Mouse (Mus musculus) kidney, embryonic 14.5 days (tissue): ENCODE measurements around the gene Lin7a. TPM values are rescaled to one million over a fixed set of nuclear protein-coding genes. Genes with fewer than 3 reads are reported as not detected.

Source experiments
- ATAC-seq: fragments of 200-750 bp; cut with Nextera tagmentation; 2 replicates; pipeline ENCODE4 v1.8.0; 2017; ENCODE audit warnings: moderate number of reproducible peaks, mild to moderate bottlenecking, moderate TSS enrichment, moderate library complexity; ENCODE audit not compliant: low FRiP score, low TSS enrichment
- H3K27ac ChIP-seq: fragments of 300-500 bp; sonication (generic); 2 replicates; pipeline ENCODE4 v1.5.1; 2014; ENCODE audit warnings: low read depth, mild to moderate bottlenecking, low read length, moderate library complexity, mixed read lengths
- H3K27me3 ChIP-seq: fragments of 300-500 bp; sonication (generic); 2 replicates; pipeline ENCODE4 v1.6.1; 2014; ENCODE audit warnings: mild to moderate bottlenecking, low read length; ENCODE audit not compliant: control insufficient read depth, insufficient read depth
- H3K36me3 ChIP-seq: fragments of 300-500 bp; sonication (generic); 2 replicates; pipeline ENCODE4 v1.6.1; 2014; ENCODE audit warnings: low read length, mixed read lengths; ENCODE audit not compliant: control insufficient read depth, insufficient read depth
- H3K4me1 ChIP-seq: fragments of 300-500 bp; sonication (generic); 2 replicates; pipeline ENCODE4 v1.6.1; 2014; ENCODE audit warnings: low read length, mixed read lengths; ENCODE audit not compliant: control insufficient read depth, insufficient read depth
- H3K4me2 ChIP-seq: fragments of 300-500 bp; sonication (generic); replicated peaks from 2 replicates; pipeline ENCODE4 v1.6.1; 2014; ENCODE audit warnings: low read depth, mild to moderate bottlenecking, low read length
- H3K4me3 ChIP-seq: fragments of 300-500 bp; sonication (generic); 2 replicates; pipeline ENCODE4 v1.5.1; 2014; ENCODE audit warnings: mild to moderate bottlenecking, low read length
- H3K9ac ChIP-seq: fragments of 300-500 bp; sonication (generic); 2 replicates; pipeline ENCODE4 v1.6.1; 2014; ENCODE audit warnings: low read depth, mild to moderate bottlenecking, low read length, moderate library complexity
- H3K9me3 ChIP-seq: fragments of 300-500 bp; sonication (generic); 2 replicates; pipeline ENCODE4 v1.6.1; 2016; ENCODE audit warnings: low read length; ENCODE audit not compliant: control insufficient read depth
- WGBS: fragments of 180-500 bp; shearing (Covaris S2); extraction: QIAGEN DNeasy Blood & Tissue Kit; methylation state at CpG from one replicate; pipeline ENCODE4 v1.1.7; 2014; 5-methylcytosine and 5-hydroxymethylcytosine counted together
- polyA plus RNA-seq: library from polyadenylated mRNA; unstranded; fragments of >200 nt; fragmentation: Nextera tagmentation; extraction: Ambion mirVana; gene quantifications from 2 replicates; pipeline ENCODE4 v1.2.1, GENCODE M21; 2014

Gene Lin7a
- polyA plus RNA-seq, 1 experiment from 2014 or later: 2.7 TPM

- Histone ChIP-seq H3K9ac (no peak overlapping the region), H3K36me3 (no peaks in the 10 kb centered on the region), H3K4me1 (no peaks in the 10 kb centered on the region), H3K9me3 (no peaks in the 10 kb centered on the region), H3K27ac (no peak overlapping the region), H3K4me2 (no peak overlapping the region), H3K27me3 (no peaks in the 10 kb centered on the region), H3K4me3 (no peak overlapping the region)
- ATAC-seq: no peak
- WGBS: 84% methylated on average over 2 of the region's 2 CpGs
These were observed 44.6 kb downstream of the Lin7a start for GRCm38 (mm10) chr10:107316100-107316499.

- no peak overlapping the region for H3K27ac ChIP-seq
- no peaks in the 10 kb centered on the region for H3K36me3 ChIP-seq
- H3K9me3 ChIP-seq: no peaks in the 10 kb centered on the region
- no peak overlapping the region for H3K4me2 ChIP-seq
- WGBS: 83% methylated on average over 2 of the region's 2 CpGs
- no peak overlapping the region for H3K4me3 ChIP-seq
- no peaks in the 10 kb centered on the region for H3K27me3 ChIP-seq
- H3K4me1 ChIP-seq: no peaks in the 10 kb centered on the region
- no peak overlapping the region for H3K9ac ChIP-seq
- ATAC-seq: no peak
These were observed 48.2 kb downstream of the Lin7a start for GRCm38 (mm10) chr10:107319648-107320047.

- WGBS: 93% methylated on average over 7 of the region's 7 CpGs
- Histone ChIP-seq H3K4me3 (no peak overlapping the region), H3K36me3 (no peaks in the 10 kb centered on the region), H3K9me3 (no peaks in the 10 kb centered on the region), H3K9ac (no peak overlapping the region), H3K27me3 (no peaks in the 10 kb centered on the region), H3K4me1 (no peaks in the 10 kb centered on the region), H3K4me2 (no peak overlapping the region), H3K27ac (no peak overlapping the region)
- ATAC-seq: no peak
These were observed 52.4 kb downstream of the Lin7a start for GRCm38 (mm10) chr10:107323865-107324264.

- Histone ChIP-seq H3K4me3 (no peak overlapping the region), H3K27ac (no peak overlapping the region), H3K4me2 (no peak overlapping the region), H3K36me3 (no peaks in the 10 kb centered on the region), H3K27me3 (no peaks in the 10 kb centered on the region), H3K4me1 (no peaks in the 10 kb centered on the region), H3K9ac (no peak overlapping the region), H3K9me3 (no peaks in the 10 kb centered on the region)
- WGBS: 89% methylated on average over 5 of the region's 5 CpGs
- no peak for ATAC-seq
These were observed 54.1 kb downstream of the Lin7a start for GRCm38 (mm10) chr10:107325558-107325957.

- no peaks in the 10 kb centered on the region for H3K27me3 ChIP-seq
- 97% methylated on average over 3 of the region's 3 CpGs for WGBS
- H3K4me1 ChIP-seq: 0 out of 2 replicates have a peak, but pooled peaks cover 3% of the 10 kb centered on the region
- H3K4me3 ChIP-seq: no peak overlapping the region
- H3K9ac ChIP-seq: no peak overlapping the region
- no peaks in the 10 kb centered on the region for H3K36me3 ChIP-seq
- no peak overlapping the region for H3K4me2 ChIP-seq
- H3K27ac ChIP-seq: no peak overlapping the region
- no peaks in the 10 kb centered on the region for H3K9me3 ChIP-seq
- no peak for ATAC-seq
These were observed 68.0 kb downstream of the Lin7a start for GRCm38 (mm10) chr10:107339524-107339923.

GRCm38 (mm10) chr10:107341151-107341550 is 69.7 kb downstream of the Lin7a start:
- H3K9me3 ChIP-seq: no peaks in the 10 kb centered on the region
- no peaks in the 10 kb centered on the region for H3K27me3 ChIP-seq
- ATAC-seq: no peak
- H3K4me3 ChIP-seq: no peak overlapping the region
- no peak overlapping the region for H3K9ac ChIP-seq
- 0 out of 2 replicates have a peak, but pooled peaks cover 3% of the 10 kb centered on the region for H3K4me1 ChIP-seq
- no peak overlapping the region for H3K4me2 ChIP-seq
- H3K27ac ChIP-seq: no peak overlapping the region
- H3K36me3 ChIP-seq: no peaks in the 10 kb centered on the region
- 72% methylated on average over 4 of the region's 4 CpGs for WGBS

- Histone ChIP-seq H3K27ac (no peak overlapping the region), H3K4me1 (0 out of 2 replicates have a peak, but pooled peaks cover 3% of the 10 kb centered on the region), H3K9ac (no peak overlapping the region), H3K27me3 (no peaks in the 10 kb centered on the region), H3K4me3 (no peak overlapping the region), H3K36me3 (no peaks in the 10 kb centered on the region), H3K9me3 (no peaks in the 10 kb centered on the region), H3K4me2 (no peak overlapping the region)
- 39% methylated on average over 3 of the region's 3 CpGs for WGBS
- ATAC-seq: no peak
These were observed 72.7 kb downstream of the Lin7a start for GRCm38 (mm10) chr10:107344200-107344599.

GRCm38 (mm10) chr10:107347842-107348241 is 76.4 kb downstream of the Lin7a start:
- no peaks in the 10 kb centered on the region for H3K4me1 ChIP-seq
- H3K9me3 ChIP-seq: no peaks in the 10 kb centered on the region
- WGBS: 82% methylated on average over 3 of the region's 3 CpGs
- no peak overlapping the region for H3K27ac ChIP-seq
- H3K4me2 ChIP-seq: no peak overlapping the region
- H3K36me3 ChIP-seq: no peaks in the 10 kb centered on the region
- H3K4me3 ChIP-seq: no peak overlapping the region
- ATAC-seq: no peak
- no peaks in the 10 kb centered on the region for H3K27me3 ChIP-seq
- no peak overlapping the region for H3K9ac ChIP-seq

- no peak for ATAC-seq
- Histone ChIP-seq H3K9ac (no peak overlapping the region), H3K4me2 (no peak overlapping the region), H3K27ac (no peak overlapping the region), H3K4me1 (no peaks in the 10 kb centered on the region), H3K36me3 (no peaks in the 10 kb centered on the region), H3K4me3 (no peak overlapping the region), H3K27me3 (no peaks in the 10 kb centered on the region), H3K9me3 (no peaks in the 10 kb centered on the region)
- WGBS: 85% methylated on average over 6 of the region's 6 CpGs
These were observed 80.4 kb downstream of the Lin7a start for GRCm38 (mm10) chr10:107351696-107352485.
